Mouse (Mus musculus) cerebellum, postnatal 14 days (tissue): Measurements from ENCODE around the gene Tmem131l.

Experiments used
- DNase-seq, 2 experiments: peaks; one replicate each; pipeline ENCODE4 v3.0.0; 2021; ENCODE audit warnings: mixed read lengths in 2 of 2

The Tmem131l gene

DNA sequence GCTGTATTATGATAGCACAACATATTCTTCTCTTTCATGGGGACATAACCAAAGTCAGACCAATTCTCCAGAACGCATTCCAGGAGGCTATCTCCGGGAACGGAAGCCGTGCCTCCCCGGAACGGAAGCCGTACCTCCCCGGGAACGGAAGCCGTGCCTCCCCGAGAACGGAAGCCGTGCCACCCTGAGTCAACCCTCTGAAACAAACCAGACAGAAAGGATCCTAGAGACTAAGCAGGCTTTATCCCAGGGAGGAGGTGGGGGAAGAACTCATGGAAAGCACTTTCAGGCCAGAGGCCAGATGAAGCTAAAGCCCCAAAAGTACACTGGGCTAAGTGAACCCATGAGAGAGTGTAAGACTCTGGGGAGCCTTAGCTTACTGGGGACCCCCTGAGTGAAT, 182.4 kb downstream of the Tmem131l start:
- DNase-seq: no peak

DNA sequence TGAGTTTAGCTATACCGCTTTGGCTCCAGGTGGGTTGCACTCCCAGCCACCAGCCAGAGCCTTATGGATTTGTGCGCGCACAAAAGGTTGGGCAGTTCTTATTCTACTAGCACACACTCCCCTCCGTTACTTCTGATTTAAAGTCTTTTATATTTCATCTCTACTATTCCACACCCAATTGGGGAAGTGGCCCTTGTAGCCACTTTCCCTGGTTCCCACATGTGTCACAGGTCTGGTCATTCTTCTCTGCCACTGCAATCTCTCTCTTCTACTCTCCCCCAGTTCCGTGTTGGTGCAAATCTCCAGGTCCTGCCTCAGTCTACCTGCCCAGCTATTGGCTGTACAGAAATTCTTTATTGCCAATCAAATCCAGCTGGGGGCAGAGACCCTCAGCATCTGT, 184.3 kb downstream of the Tmem131l start:
- DNase-seq: no peak

DNA sequence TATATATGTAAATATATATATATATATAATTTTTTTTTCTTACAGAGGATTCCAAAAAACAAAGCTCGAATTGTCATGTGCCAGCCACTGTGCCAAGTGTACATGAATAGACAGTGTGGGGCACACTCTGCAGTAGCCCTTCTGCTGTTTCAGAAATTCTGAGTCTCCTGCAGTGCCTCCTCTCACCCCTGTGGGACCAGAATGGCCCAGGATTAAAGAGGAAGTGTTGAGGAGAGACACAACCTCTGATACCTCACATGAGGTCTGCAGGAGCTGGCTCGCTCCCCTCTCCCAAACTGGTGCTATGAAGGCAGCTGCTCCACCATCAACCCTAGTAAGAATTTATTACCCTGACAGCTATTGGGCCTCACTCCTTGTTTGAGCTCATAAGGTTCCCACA, 190.6 kb downstream of the Tmem131l start:
- no peak for DNase-seq
